Comparison of ENCODE assay signal across 8 mouse cellular contexts in genomic region chr9:44603454-44604289, GRCm38 (mm10). TPM values are rescaled to one million over a fixed set of nuclear protein-coding genes. Genes with fewer than 3 reads are reported as not detected.
DNase-seq lines count a peak whose midpoint lies in the region; ATAC-seq and TF ChIP-seq lines count a peak whose summit lies in the region.

No protein-coding gene starts in this region.

- ATAC-seq in frontal cortex, adult (ENCODE audit: low TSS enrichment), result peak; percentile 58
- ATAC-seq in megakaryocyte-erythroid progenitor cell, adult 5-6 weeks (replicated peaks; ENCODE audit: low FRiP score, low TSS enrichment, poor library complexity, severe bottlenecking), result peak; percentile 77

- DNase-seq in cerebellum, adult 8-10 months, result peak; percentile 39
- DNase-seq in cerebellum, adult 11 months, result no peak
- peak; percentile 63 for DNase-seq in c-Kit-positive CD71-positive TER-119-negative erythroid progenitor cells, embryonic 14.5 days (ENCODE audit: low read depth)
- peak; percentile 90 for DNase-seq in induced T-regulatory cell, adult 2 months (ENCODE audit: low read depth)
- peak; percentile 63 to 84 for DNase-seq in left cerebral cortex, postnatal 14 days (ENCODE audit: low spot score in 2 of 2)

- intact Hi-C loops in left cerebral cortex, postnatal 14 days (cut with DNase I), result no loop called here

- no peak for TF ChIP-seq CTCF in small intestine, adult 2 months (IDR thresholded peaks at IDR 0.05; ENCODE audit: extremely low read depth, insufficient read length, insufficient replicate concordance, low read depth, low read length)

- H3K27ac ChIP-seq in small intestine, adult 2 months (ENCODE audit: insufficient read depth, low read depth, low read length), result peak overlapping the region; percentile 74

- TF ChIP-seq POLR2A in small intestine, adult 2 months (IDR thresholded peaks at IDR 0.05; ENCODE audit: low read depth, low read length), result no peak

- H3K27me3 ChIP-seq in small intestine, adult 2 months (ENCODE audit: control insufficient read depth, insufficient read depth, low read length), result no peaks in the 10 kb centered on the region

- H3K4me1 ChIP-seq in small intestine, adult 2 months (ENCODE audit: control insufficient read depth, insufficient read depth, insufficient read length, low read length), result peaks cover 7% of the 10 kb centered on the region

- H3K4me3 ChIP-seq in small intestine, adult 2 months (ENCODE audit: low read depth, low read length), result peak overlapping the region; percentile 74

- under 1% methylated on average over 38 of the region's 38 CpGs for WGBS in small intestine, adult 2 months

- peaks cover 12% of the 10 kb centered on the region for H3K36me3 ChIP-seq in small intestine, adult 2 months (ENCODE audit: control insufficient read depth, insufficient read depth, low read length)

RNA-seq across cellular contexts. Expression of gene Ddx6, which starts 1.0 kb away (rescaled TPM):
- total RNA-seq in left cerebral cortex, postnatal 14 days (2021), result 100 to 1,000 TPM; 110 to 112 TPM
- total RNA-seq in megakaryocyte-erythroid progenitor cell, adult 5-6 weeks (2014; fragmentation: Nextera tagmentation), result 73.6 and 92.1 TPM in 2 replicates
- 76.4 and 93.3 TPM in 2 replicates for total RNA-seq in megakaryocyte-erythroid progenitor cell, adult 5-6 weeks (2017)
- 5.1 and 9.6 TPM in 2 replicates for polyA plus RNA-seq in small intestine, adult 2 months (2012; rRNA removed)

RNA-seq across cellular contexts. Expression of gene Cxcr5, which starts 42.0 kb away (rescaled TPM):
- not detected for total RNA-seq in left cerebral cortex, postnatal 14 days (2021)
- total RNA-seq in megakaryocyte-erythroid progenitor cell, adult 5-6 weeks (2014; fragmentation: Nextera tagmentation), result 0.54 and 6.2 TPM in 2 replicates
- 0.08 and 1.8 TPM in 2 replicates for total RNA-seq in megakaryocyte-erythroid progenitor cell, adult 5-6 weeks (2017)
- 2.0 and 5.7 TPM in 2 replicates for polyA plus RNA-seq in small intestine, adult 2 months (2012; rRNA removed)
